Mouse (Mus musculus): ENCODE results near the gene Gm10639. TPM values are rescaled to one million over a fixed set of nuclear protein-coding genes. Genes with fewer than 3 reads are reported as not detected.

Gene Gm10639
- polyA plus RNA-seq, 1 experiment from 2014 or later, result not detected

DNA sequence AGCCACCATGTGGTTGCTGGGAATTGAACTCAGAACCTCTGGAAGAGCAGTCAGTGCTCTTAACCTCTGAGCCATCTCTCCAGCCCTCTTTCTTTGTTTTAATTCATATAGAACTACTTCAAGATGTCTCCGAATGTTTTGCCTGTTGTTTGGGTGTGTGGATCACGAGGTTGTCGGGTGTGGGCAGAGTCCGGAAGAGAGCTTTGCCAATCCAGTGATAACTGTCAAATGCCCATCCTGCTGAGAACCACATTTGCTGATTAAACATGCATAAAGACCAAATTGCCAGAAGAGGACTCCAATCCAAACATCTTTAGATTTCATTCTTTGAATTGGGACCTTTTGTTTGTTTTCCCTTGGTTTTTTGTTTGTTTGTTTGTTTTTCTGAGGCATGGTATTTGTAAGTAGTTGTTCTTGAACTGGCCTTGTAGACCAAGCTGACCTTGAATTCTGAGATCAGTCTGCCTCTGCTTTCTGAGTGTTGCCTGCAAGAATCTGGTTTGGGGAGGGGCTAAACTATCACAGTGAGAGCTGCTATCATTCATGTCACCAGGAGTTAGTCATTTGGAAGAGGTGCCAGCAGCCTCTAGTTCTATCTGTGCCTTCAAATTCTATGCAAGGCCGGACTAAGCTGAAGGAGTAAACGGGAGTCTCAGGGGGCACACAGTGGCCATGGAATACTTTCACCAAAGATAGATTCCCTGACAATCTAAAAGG lies 61.9 kb downstream of the Gm10639 start:
- Histone ChIP-seq H3K27me3 (ENCODE audit: control insufficient read depth, insufficient read depth, low read length) (no peaks in the 10 kb centered on the region), H3K4me2 (ENCODE audit: low read length) (no peak overlapping the region), H3K4me3 (replicated peaks; ENCODE audit: low read depth, low read length) (no peak overlapping the region), H3K9ac (replicated peaks; ENCODE audit: low read length) (no peak overlapping the region), H3K9me3 (ENCODE audit: control insufficient read depth, low read length) (no peaks in the 10 kb centered on the region), H3K36me3 (ENCODE audit: control insufficient read depth, insufficient read depth, low read length) (no peaks in the 10 kb centered on the region), H3K4me1 (ENCODE audit: control insufficient read depth, insufficient read depth, low read length) (no peaks in the 10 kb centered on the region), H3K27ac (replicated peaks; ENCODE audit: low read depth, low read length) (no peak overlapping the region)
- 87% methylated on average over 6 of the region's 6 CpGs for WGBS
- DNase-seq (no peak), ATAC-seq (ENCODE audit: low FRiP score, low TSS enrichment) (no peak)

Other genes starting within 250 kb of the Gm10639 start
- gene Gcm1, start 238.0 kb upstream of the Gm10639 start, polyA plus RNA-seq (2014; fragmentation: Nextera tagmentation; extraction: Ambion mirVana), result not detected in 2 replicates
- 66.6 and 71.2 TPM in 2 replicates for gene Fbxo9, start 180.9 kb upstream of the Gm10639 start, polyA plus RNA-seq (2014; fragmentation: Nextera tagmentation; extraction: Ambion mirVana)
- 41.3 and 46.2 TPM in 2 replicates for gene Ick, start 180.7 kb upstream of the Gm10639 start, polyA plus RNA-seq (2014; fragmentation: Nextera tagmentation; extraction: Ambion mirVana)
- gene Gsta4, start 107.1 kb upstream of the Gm10639 start, polyA plus RNA-seq (2014; fragmentation: Nextera tagmentation; extraction: Ambion mirVana), result 11.1 and 15.5 TPM in 2 replicates
- not detected in 2 replicates for gene Gsta1, start 59.3 kb upstream of the Gm10639 start, polyA plus RNA-seq (2014; fragmentation: Nextera tagmentation; extraction: Ambion mirVana)
- not detected in 2 replicates for gene Gm3776, start 32.8 kb upstream of the Gm10639 start, polyA plus RNA-seq (2014; fragmentation: Nextera tagmentation; extraction: Ambion mirVana)
- not detected in 2 replicates for gene Omt2a, start 24.9 kb downstream of the Gm10639 start, polyA plus RNA-seq (2014; fragmentation: Nextera tagmentation; extraction: Ambion mirVana)
- not detected in 2 replicates for gene Omt2b, start 37.7 kb downstream of the Gm10639 start, polyA plus RNA-seq (2014; fragmentation: Nextera tagmentation; extraction: Ambion mirVana)
- not detected in 2 replicates for gene Gsta2, start 65.9 kb downstream of the Gm10639 start, polyA plus RNA-seq (2014; fragmentation: Nextera tagmentation; extraction: Ambion mirVana)
- gene Dppa5a, start 78.3 kb downstream of the Gm10639 start, polyA plus RNA-seq (2014; fragmentation: Nextera tagmentation; extraction: Ambion mirVana), result 5.1 and 5.9 TPM in 2 replicates
- 6.6 and 6.8 TPM in 2 replicates for gene Ooep, start 88.8 kb downstream of the Gm10639 start, polyA plus RNA-seq (2014; fragmentation: Nextera tagmentation; extraction: Ambion mirVana)
- 0.35 and 0.53 TPM in 2 replicates for gene Ddx43, start 105.9 kb downstream of the Gm10639 start, polyA plus RNA-seq (2014; fragmentation: Nextera tagmentation; extraction: Ambion mirVana)
- 0.28 and 0.58 TPM in 2 replicates for gene Cgas, start 153.3 kb downstream of the Gm10639 start, polyA plus RNA-seq (2014; fragmentation: Nextera tagmentation; extraction: Ambion mirVana)
- gene Mto1, start 158.3 kb downstream of the Gm10639 start, polyA plus RNA-seq (2014; fragmentation: Nextera tagmentation; extraction: Ambion mirVana), result 22.3 and 27.4 TPM in 2 replicates
- 0.92 and 1.4 TPM in 2 replicates for gene Gm17324, start 158.9 kb downstream of the Gm10639 start, polyA plus RNA-seq (2014; fragmentation: Nextera tagmentation; extraction: Ambion mirVana)
- gene Eef1a1, start 199.2 kb downstream of the Gm10639 start, polyA plus RNA-seq (2014; fragmentation: Nextera tagmentation; extraction: Ambion mirVana), result 3,788 and 4,401 TPM in 2 replicates